In genomic region chr14:122736806-122737205, GRCm38 (mm10) we compare ENCODE assay signal across 21 mouse cellular contexts.
DNase-seq lines count a peak whose midpoint lies in the region; ATAC-seq and TF ChIP-seq lines count a peak whose summit lies in the region.
"Had no signal": no experiment of that assay in that cellular context is flagged by ENCODE, and none has a peak within 500 bp of the region (broad histone marks: within the 10 kb centered on the region; RNA-seq: fewer than 3 reads in every experiment).

No protein-coding gene starts in this region.

- peak; percentile 29 for DNase-seq in cerebellum, adult 9-10 months
- peak; percentile 36 for DNase-seq in hindbrain, postnatal 0 days (ENCODE audit: low spot score)
- DNase-seq in midbrain, postnatal 0 days (ENCODE audit: low spot score), result peak; percentile 50
- DNase-seq in midbrain, embryonic 11.5 days (ENCODE audit: low spot score, missing footprints), result no peak
- no peak for DNase-seq in right cerebral cortex, postnatal 4 days
- DNase-seq: adrenal gland, postnatal 14 days; cerebellum, adult 11 months; gastrocnemius, postnatal 36 days; kidney, adult 18-20 months; liver had no signal

- no peak overlapping the region for H3K9ac ChIP-seq in hindbrain, postnatal 0 days (replicated peaks; ENCODE audit: low read length)
- no peak overlapping the region for H3K9ac ChIP-seq in hindbrain, embryonic 16.5 days (ENCODE audit: low read depth, low read length)
- H3K9ac ChIP-seq in midbrain, postnatal 0 days (replicated peaks; ENCODE audit: low read length, poor library complexity, severe bottlenecking), result no peak overlapping the region
- no peak overlapping the region for H3K9ac ChIP-seq in midbrain, embryonic 11.5 days (ENCODE audit: low read length)
- H3K9ac ChIP-seq: forebrain, embryonic 13.5 days; liver, embryonic 15.5 days had no signal

- no peaks in the 10 kb centered on the region for H3K9me3 ChIP-seq in hindbrain, postnatal 0 days (ENCODE audit: low read length)
- no peaks in the 10 kb centered on the region for H3K9me3 ChIP-seq in hindbrain, embryonic 16.5 days (ENCODE audit: control insufficient read depth, low read length)
- no peaks in the 10 kb centered on the region for H3K9me3 ChIP-seq in midbrain, postnatal 0 days (ENCODE audit: low read length)
- no peaks in the 10 kb centered on the region for H3K9me3 ChIP-seq in midbrain, embryonic 11.5 days (ENCODE audit: control insufficient read depth, low read length)
- H3K9me3 ChIP-seq: forebrain, embryonic 13.5 days; limb, embryonic 10.5 days; liver, embryonic 15.5 days had no signal

- no peak for ATAC-seq in cerebellum, adult (ENCODE audit: insufficient number of reproducible peaks, low FRiP score, low TSS enrichment)
- ATAC-seq in hindbrain, postnatal 0 days, result no peak
- ATAC-seq in hindbrain, embryonic 16.5 days, result no peak
- ATAC-seq in midbrain, postnatal 0 days (ENCODE audit: low FRiP score), result no peak
- no peak for ATAC-seq in midbrain, embryonic 11.5 days (ENCODE audit: low FRiP score)
- no peak for ATAC-seq in inflammation-experienced regulatory T-cells, adult 6 months
- ATAC-seq: activated CD4-positive, CD25-positive, alpha-beta regulatory T cell, adult 4 months; CD4-positive, CD25-positive, alpha-beta regulatory T cell, adult 4 months; forebrain, embryonic 13.5 days; midbrain, embryonic 16.5 days had no signal

- H3K27ac ChIP-seq in hindbrain, postnatal 0 days, result no peak overlapping the region
- no peak overlapping the region for H3K27ac ChIP-seq in hindbrain, embryonic 16.5 days (ENCODE audit: low read depth, low read length)
- no peak overlapping the region for H3K27ac ChIP-seq in midbrain, postnatal 0 days (ENCODE audit: low read depth, low read length)
- H3K27ac ChIP-seq in midbrain, embryonic 11.5 days (ENCODE audit: low read depth, low read length), result no peak overlapping the region
- H3K27ac ChIP-seq: forebrain, embryonic 13.5 days; left cerebral cortex, adult 2 months; limb, embryonic 10.5 days; liver, embryonic 15.5 days; macrophage had no signal

- H3K4me1 ChIP-seq in hindbrain, postnatal 0 days (ENCODE audit: insufficient read depth, low read length), result no peaks in the 10 kb centered on the region
- no peaks in the 10 kb centered on the region for H3K4me1 ChIP-seq in hindbrain, embryonic 16.5 days (ENCODE audit: control insufficient read depth, insufficient read depth, low read depth, low read length)
- H3K4me1 ChIP-seq in midbrain, postnatal 0 days (ENCODE audit: insufficient read depth, low read length), result no peaks in the 10 kb centered on the region
- H3K4me1 ChIP-seq in midbrain, embryonic 11.5 days (ENCODE audit: control insufficient read depth, insufficient read depth, low read length), result no peaks in the 10 kb centered on the region
- H3K4me1 ChIP-seq: forebrain, embryonic 13.5 days; limb, embryonic 10.5 days; liver, embryonic 15.5 days had no signal

- TF ChIP-seq CTCF in hindbrain, postnatal 0 days (IDR thresholded peaks at IDR 0.05; ENCODE audit: low read depth), result no peak
- no peak for TF ChIP-seq CTCF in midbrain, postnatal 0 days (IDR thresholded peaks at IDR 0.05)

- no peak overlapping the region for H3K4me2 ChIP-seq in hindbrain, postnatal 0 days (ENCODE audit: low read depth, low read length)
- H3K4me2 ChIP-seq in hindbrain, embryonic 16.5 days (ENCODE audit: low read length), result no peak overlapping the region
- H3K4me2 ChIP-seq in midbrain, postnatal 0 days (ENCODE audit: low read depth, low read length, poor library complexity, severe bottlenecking), result no peak overlapping the region
- no peak overlapping the region for H3K4me2 ChIP-seq in midbrain, embryonic 11.5 days
- H3K4me2 ChIP-seq: forebrain, embryonic 13.5 days; liver, embryonic 15.5 days had no signal

- H3K4me3 ChIP-seq in hindbrain, postnatal 0 days (ENCODE audit: low read length), result no peak overlapping the region
- no peak overlapping the region for H3K4me3 ChIP-seq in hindbrain, embryonic 16.5 days (ENCODE audit: low read length)
- H3K4me3 ChIP-seq in midbrain, postnatal 0 days (ENCODE audit: low read depth, low read length), result no peak overlapping the region
- no peak overlapping the region for H3K4me3 ChIP-seq in midbrain, embryonic 11.5 days (ENCODE audit: low read depth, low read length)
- H3K4me3 ChIP-seq: forebrain, embryonic 13.5 days; left cerebral cortex, adult 2 months; limb, embryonic 10.5 days; liver, embryonic 15.5 days had no signal

- no peaks in the 10 kb centered on the region for H3K27me3 ChIP-seq in hindbrain, postnatal 0 days (ENCODE audit: insufficient read depth, low read length)
- H3K27me3 ChIP-seq in hindbrain, embryonic 16.5 days (replicated peaks; ENCODE audit: control insufficient read depth, insufficient read depth, low read length), result no peaks in the 10 kb centered on the region
- no peaks in the 10 kb centered on the region for H3K27me3 ChIP-seq in midbrain, postnatal 0 days (ENCODE audit: insufficient read depth, low read length)
- H3K27me3 ChIP-seq in midbrain, embryonic 11.5 days (ENCODE audit: control insufficient read depth, insufficient read depth, low read length), result no peaks in the 10 kb centered on the region
- H3K27me3 ChIP-seq: forebrain, embryonic 13.5 days; liver, embryonic 15.5 days had no signal

- H3K36me3 ChIP-seq in hindbrain, postnatal 0 days (ENCODE audit: insufficient read depth, low read length), result no peaks in the 10 kb centered on the region; the same call in 1 of the 2 replicates
- no peaks in the 10 kb centered on the region; the same call in 1 of the 2 replicates for H3K36me3 ChIP-seq in hindbrain, embryonic 16.5 days (ENCODE audit: control insufficient read depth, insufficient read depth, low read length)
- H3K36me3 ChIP-seq in midbrain, postnatal 0 days (ENCODE audit: insufficient read depth, low read length), result no peaks in the 10 kb centered on the region
- H3K36me3 ChIP-seq in midbrain, embryonic 11.5 days (ENCODE audit: control insufficient read depth, insufficient read depth, low read length), result no peaks in the 10 kb centered on the region
- H3K36me3 ChIP-seq: limb, embryonic 10.5 days; liver, embryonic 15.5 days had no signal

Comparison
In these comparisons a context has a peak if more than half of its experiments do, and no peak if none do; other contexts are left out.
1. DNase-seq: peak in cerebellum, adult 9-10 months (single experiment), hindbrain, postnatal 0 days (single experiment) and midbrain, postnatal 0 days (single experiment); none in midbrain, embryonic 11.5 days (single experiment) and right cerebral cortex, postnatal 4 days (single experiment).